In genomic region chr11:51967443-51968401, GRCm38 (mm10) we compare ENCODE assay signal across 8 mouse cellular contexts. TPM values are rescaled to one million over a fixed set of nuclear protein-coding genes. Genes with fewer than 3 reads are reported as not detected.
DNase-seq lines count a peak whose midpoint lies in the region; ATAC-seq and TF ChIP-seq lines count a peak whose summit lies in the region.

TSS of gene Cdkn2aipnl (plus strand) at chr11:51967661.

- H3K9ac ChIP-seq in forebrain, embryonic 13.5 days: peak within 1 kb of the TSS; percentile 86
- H3K9ac ChIP-seq in liver, postnatal 0 days (replicated peaks): peak within 1 kb of the TSS; percentile 69
- peak within 1 kb of the TSS; percentile 70 for H3K9ac ChIP-seq in neural tube, embryonic 14.5 days (replicated peaks; ENCODE audit: low read depth, low read length)

- H3K36me3 ChIP-seq in E14TG2a.4 (ENCODE audit: insufficient read depth, low read length): peaks cover 42% of the 10 kb centered on the region
- H3K36me3 ChIP-seq in forebrain, embryonic 13.5 days (ENCODE audit: poor library complexity, severe bottlenecking): peaks cover 32% of the 10 kb centered on the region
- peaks cover 24% of the 10 kb centered on the region for H3K36me3 ChIP-seq in liver, postnatal 0 days (replicated peaks; ENCODE audit: insufficient read depth, low read length)
- peaks cover 17% of the 10 kb centered on the region for H3K36me3 ChIP-seq in neural tube, embryonic 14.5 days (ENCODE audit: control insufficient read depth, insufficient read depth, low read length)

- peak; percentile 95 for DNase-seq in c-Kit-positive CD71-positive TER-119-positive erythroid progenitor cells, embryonic 14.5 days (ENCODE audit: low spot score)
- peak; percentile 96 to 99 for DNase-seq in heart, postnatal 10 days
- DNase-seq in large intestine, adult 2 months (ENCODE audit: low read depth, low spot score): peak; percentile 84
- peak; percentile 99 for DNase-seq in liver, postnatal 0 days
- DNase-seq in testis, postnatal 10 days (ENCODE audit: low spot score): peak; percentile 97

- 3% methylated on average over 61 of the region's 63 CpGs for WGBS in forebrain, embryonic 13.5 days
- WGBS in large intestine, adult 2 months: under 1% methylated on average over 63 of the region's 63 CpGs
- under 1% methylated on average over 58 of the region's 63 CpGs for WGBS in liver, postnatal 0 days (ENCODE audit: insufficient replicate concordance)
- WGBS in neural tube, embryonic 14.5 days: 2% methylated on average over 61 of the region's 63 CpGs

- TF ChIP-seq CTCF in E14TG2a.4 (conservative IDR thresholded peaks at IDR 0.05; ENCODE audit: low read length): peak; percentile 49
- TF ChIP-seq CTCF in liver, postnatal 0 days (IDR thresholded peaks at IDR 0.05; ENCODE audit: low read depth): peak; percentile 96

- H3K27ac ChIP-seq in forebrain, embryonic 13.5 days: peak within 1 kb of the TSS; percentile 52; the same call in 1 of the 2 replicates
- H3K27ac ChIP-seq in liver, postnatal 0 days (ENCODE audit: low read depth): peak within 1 kb of the TSS; percentile 45
- H3K27ac ChIP-seq in neural tube, embryonic 14.5 days (ENCODE audit: low read depth, low read length): peak within 1 kb of the TSS; percentile 70

- peak within 1 kb of the TSS; percentile 81 for H3K4me2 ChIP-seq in forebrain, embryonic 13.5 days
- peak within 1 kb of the TSS; percentile 92 for H3K4me2 ChIP-seq in liver, postnatal 0 days (ENCODE audit: low read depth, low read length)
- H3K4me2 ChIP-seq in neural tube, embryonic 14.5 days (ENCODE audit: low read depth, low read length): peak within 1 kb of the TSS; percentile 78

- H3K4me1 ChIP-seq in E14TG2a.4 (replicated peaks; ENCODE audit: low read depth, low read length): peaks cover 37% of the 10 kb centered on the region
- H3K4me1 ChIP-seq in forebrain, embryonic 13.5 days: peaks cover 9% of the 10 kb centered on the region
- H3K4me1 ChIP-seq in liver, postnatal 0 days (ENCODE audit: insufficient read depth): peaks cover 9% of the 10 kb centered on the region
- peaks cover 5% of the 10 kb centered on the region; the same call in 1 of the 2 replicates for H3K4me1 ChIP-seq in neural tube, embryonic 14.5 days (ENCODE audit: control insufficient read depth, insufficient read depth, low read length)

- no peaks in the 10 kb centered on the region for H3K9me3 ChIP-seq in E14TG2a.4 (ENCODE audit: low read length)
- H3K9me3 ChIP-seq in forebrain, embryonic 13.5 days (replicated peaks): no peaks in the 10 kb centered on the region
- no peaks in the 10 kb centered on the region for H3K9me3 ChIP-seq in liver, postnatal 0 days (ENCODE audit: low read length)
- no peaks in the 10 kb centered on the region for H3K9me3 ChIP-seq in neural tube, embryonic 14.5 days (ENCODE audit: control insufficient read depth, low read length)

- no peaks in the 10 kb centered on the region for H3K27me3 ChIP-seq in E14TG2a.4 (ENCODE audit: insufficient read depth, low read length)
- H3K27me3 ChIP-seq in forebrain, embryonic 13.5 days: no peaks in the 10 kb centered on the region
- no peaks in the 10 kb centered on the region for H3K27me3 ChIP-seq in liver, postnatal 0 days (ENCODE audit: insufficient read depth, low read length)
- H3K27me3 ChIP-seq in neural tube, embryonic 14.5 days (ENCODE audit: control insufficient read depth, insufficient read depth, low read length): no peaks in the 10 kb centered on the region

- TF ChIP-seq EP300 in liver, postnatal 0 days (IDR thresholded peaks at IDR 0.05; ENCODE audit: low read depth): no peak

- intact Hi-C loops in heart, postnatal 10 days (cut with DNase I): loop anchor here (1.0 to 2.0 kb wide), 3 partner anchors 49 to 150 kb away; partner anchors contain the start of gene Jade2

- H3K4me3 ChIP-seq in E14TG2a.4 (replicated peaks; ENCODE audit: low read length): peak within 1 kb of the TSS; percentile 90
- H3K4me3 ChIP-seq in forebrain, embryonic 13.5 days: peak within 1 kb of the TSS; percentile 70
- peak within 1 kb of the TSS; percentile 68 for H3K4me3 ChIP-seq in liver, postnatal 0 days (ENCODE audit: low read depth, low read length)
- peak within 1 kb of the TSS; percentile 68 for H3K4me3 ChIP-seq in neural tube, embryonic 14.5 days (ENCODE audit: low read depth, low read length)

- ATAC-seq in forebrain, embryonic 13.5 days: peak; percentile 99
- peak; percentile 99 for ATAC-seq in liver, postnatal 0 days
- peak; percentile 97 for ATAC-seq in neural tube, embryonic 14.5 days (ENCODE audit: low read depth)

RNA-seq across cellular contexts. Expression of gene Cdkn2aipnl, which starts in this region (rescaled TPM):
- polyA plus RNA-seq in forebrain, embryonic 13.5 days (2015; fragmentation: Nextera tagmentation; extraction: Ambion mirVana): 114 and 121 TPM in 2 replicates
- 10 to 100 TPM; 20.3 to 21.0 TPM for total RNA-seq in heart, postnatal 10 days (2021)
- polyA plus RNA-seq in large intestine, adult 2 months (2012; rRNA removed): 29.6 and 32.9 TPM in 2 replicates
- 30.7 and 33.3 TPM in 2 replicates for polyA plus RNA-seq in liver, postnatal 0 days (2015; fragmentation: Nextera tagmentation; extraction: Ambion mirVana)
- 128 and 131 TPM in 2 replicates for polyA plus RNA-seq in neural tube, embryonic 14.5 days (2014; fragmentation: Nextera tagmentation; extraction: Ambion mirVana)

Comparison
In these comparisons a context has a peak if more than half of its experiments do, and no peak if none do; other contexts are left out.
1. Peak in every context shown above with its lines: DNase-seq, ATAC-seq, H3K4me3 ChIP-seq and H3K27ac ChIP-seq.